Mouse (Mus musculus) heart, postnatal 25 days (tissue): Measurements from ENCODE around the gene Rb1. TPM values are rescaled to one million over a fixed set of nuclear protein-coding genes. Genes with fewer than 3 reads are reported as not detected.

Experiments used
- DNase-seq: peaks from one replicate; pipeline ENCODE4 v3.0.0; 2022; ENCODE audit warnings: low spot score
- intact Hi-C: fragments of 180-260 bp; cut with DNase I; formaldehyde crosslinking; loops from one replicate; pipeline ENCODE4 v1.15.1; 2025
- microRNA-seq: library from miRNA; unstranded; fragments of <30 nt; microRNA quantifications from one replicate; pipeline ENCODE4 v1.2.0, GENCODE M21; 2022
- total RNA-seq, 2 experiments: library from RNA; stranded (reverse); gene quantifications; 2 replicates each; pipeline ENCODE4 v1.2.3; 2021

The Rb1 gene
- total RNA-seq, 2 experiments from 2014 or later, result 16.4 to 18.7 TPM

DNA sequence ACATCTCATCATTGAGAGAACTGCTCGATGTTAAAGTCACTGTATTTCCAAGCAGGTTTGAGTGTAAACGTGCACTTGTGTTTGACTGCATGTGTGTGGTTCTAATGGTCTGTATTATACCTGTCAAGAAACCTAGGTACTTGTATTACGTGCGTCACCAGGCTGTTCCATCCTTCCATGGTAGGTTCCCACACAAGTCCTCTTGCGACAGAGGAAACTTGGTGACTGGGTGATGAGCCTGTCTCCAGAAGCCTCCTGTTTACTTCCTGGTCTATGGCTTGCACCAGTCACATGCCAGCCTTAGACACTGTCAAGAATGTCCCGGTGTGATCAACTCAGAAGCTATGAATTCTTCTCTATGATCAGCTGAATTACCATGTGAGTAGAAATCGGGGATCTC lies 187.1 kb downstream of the Rb1 start:
- no peak for DNase-seq
- intact Hi-C loops, result no loop called here

DNA sequence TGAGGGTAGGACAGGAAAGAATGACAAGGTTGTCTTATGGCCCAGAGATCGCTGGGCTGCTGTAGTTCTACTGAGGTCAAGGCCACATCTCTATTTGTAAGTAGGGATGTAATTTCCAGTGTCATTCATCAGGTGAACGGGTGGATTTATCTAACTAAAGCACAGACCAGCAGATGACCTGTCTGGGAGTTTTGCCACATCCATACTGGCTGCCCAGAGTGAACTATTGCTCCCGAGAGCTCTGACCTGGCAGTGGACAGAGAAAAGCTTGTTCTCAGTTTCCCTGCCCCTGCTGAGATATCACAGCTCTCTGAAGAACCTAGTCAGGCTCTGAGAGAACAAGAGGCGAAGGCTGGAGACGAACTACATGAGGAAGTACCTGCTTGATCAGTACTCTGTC lies 188.4 kb downstream of the Rb1 start:
- DNase-seq, result no peak
- intact Hi-C loops, result no loop called here

Small RNAs within 50 kb of the gene (microRNA-seq; reads per million reads assigned to microRNA genes)
- not detected for gene Mir687

Other genes with a start within 250 kb of the Rb1 start
- gene Rcbtb2, start 202.8 kb downstream of the Rb1 start, total RNA-seq, result 10 to 100 TPM; 20.4 to 22.9 TPM
- gene Lpar6, start 87.9 kb downstream of the Rb1 start, total RNA-seq, result 1 to 10 TPM; 3.3 to 3.8 TPM
- gene Itm2b, start 59.5 kb upstream of the Rb1 start, total RNA-seq, result 100 to 1,000 TPM; 627 to 640 TPM
- gene Med4, start 184.2 kb upstream of the Rb1 start, total RNA-seq, result 10 to 100 TPM; 21.4 to 22.4 TPM
- gene Sucla2, start 199.5 kb upstream of the Rb1 start, total RNA-seq, result 100 to 1,000 TPM; 787 to 854 TPM
- 1 to 10 TPM; 6.4 to 9.6 TPM for gene Nudt15, start 222.4 kb upstream of the Rb1 start, total RNA-seq